Mouse (Mus musculus) embryonic facial prominence, embryonic 12.5 days (tissue): Measurements from ENCODE around the gene Sufu. TPM values are rescaled to one million over a fixed set of nuclear protein-coding genes. Genes with fewer than 3 reads are reported as not detected.

Source experiments
- ATAC-seq: fragments of 200-750 bp; cut with Nextera tagmentation; 2 replicates; pipeline ENCODE4 v1.8.0; 2017; ENCODE audit not compliant: insufficient number of reproducible peaks, insufficient read depth, low FRiP score, low TSS enrichment
- H3K27ac ChIP-seq: fragments of 300-500 bp; sonication (generic); 2 replicates; pipeline ENCODE4 v1.5.1; 2016; ENCODE audit warnings: mild to moderate bottlenecking
- H3K27me3 ChIP-seq: fragments of 300-500 bp; sonication (generic); 2 replicates; pipeline ENCODE4 v1.6.1; 2016; ENCODE audit warnings: mild to moderate bottlenecking, moderate library complexity
- H3K36me3 ChIP-seq: fragments of 300-500 bp; sonication (generic); 2 replicates; pipeline ENCODE4 v1.6.1; 2016; ENCODE audit warnings: mild to moderate bottlenecking
- H3K4me1 ChIP-seq: fragments of 300-500 bp; sonication (generic); 2 replicates; pipeline ENCODE4 v1.6.1; 2016
- H3K4me2 ChIP-seq: fragments of 300-500 bp; sonication (generic); replicated peaks from 2 replicates; pipeline ENCODE4 v1.6.1; 2016; ENCODE audit warnings: mild to moderate bottlenecking, moderate library complexity
- H3K4me3 ChIP-seq: fragments of 300-500 bp; sonication (generic); 2 replicates; pipeline ENCODE4 v1.5.1; 2016; ENCODE audit warnings: mild to moderate bottlenecking
- H3K9ac ChIP-seq: fragments of 300-500 bp; sonication (generic); 2 replicates; pipeline ENCODE4 v1.6.1; 2016; ENCODE audit warnings: mild to moderate bottlenecking, moderate library complexity
- H3K9me3 ChIP-seq: fragments of 300-500 bp; sonication (generic); 2 replicates; pipeline ENCODE4 v1.6.1; 2016; ENCODE audit warnings: mild to moderate bottlenecking, moderate library complexity
- WGBS: fragments of 180-500 bp; shearing (Covaris S2); methylation state at CpG from one replicate; pipeline ENCODE4 v1.1.7; 2016; 5-methylcytosine and 5-hydroxymethylcytosine counted together
- polyA plus RNA-seq: library from polyadenylated mRNA; unstranded; fragments of >200 nt; fragmentation: Nextera tagmentation; extraction: Ambion mirVana; gene quantifications from 2 replicates; pipeline ENCODE4 v1.2.1, GENCODE M21; 2016

The Sufu gene
- polyA plus RNA-seq, 1 experiment from 2014 or later: 47.6 TPM

GRCm38 (mm10) chr19:46455556-46455955 lies 58.9 kb downstream of the Sufu start:
- Histone ChIP-seq H3K4me3 (no peak overlapping the region), H3K9ac (no peak overlapping the region), H3K4me2 (no peak overlapping the region), H3K27ac (peak overlapping the region; percentile 84), H3K27me3 (no peaks in the 10 kb centered on the region), H3K4me1 (peaks cover 12% of the 10 kb centered on the region; the same call in 1 of the 2 replicates), H3K9me3 (no peaks in the 10 kb centered on the region), H3K36me3 (peaks cover 59% of the 10 kb centered on the region)
- no peak for ATAC-seq
- 89% methylated on average over 8 of the region's 8 CpGs for WGBS

GRCm38 (mm10) chr19:46456018-46456735 lies 59.5 kb downstream of the Sufu start:
- 89% methylated on average over 5 of the region's 5 CpGs for WGBS
- H3K4me2 ChIP-seq: no peak overlapping the region
- no peaks in the 10 kb centered on the region for H3K27me3 ChIP-seq
- no peak overlapping the region for H3K4me3 ChIP-seq
- no peaks in the 10 kb centered on the region for H3K9me3 ChIP-seq
- H3K4me1 ChIP-seq: peaks cover 12% of the 10 kb centered on the region; the same call in 1 of the 2 replicates
- H3K9ac ChIP-seq: no peak overlapping the region
- no peak for ATAC-seq
- peak overlapping the region; percentile 84; the same call in 1 of the 2 replicates for H3K27ac ChIP-seq
- peaks cover 65% of the 10 kb centered on the region for H3K36me3 ChIP-seq

DNA sequence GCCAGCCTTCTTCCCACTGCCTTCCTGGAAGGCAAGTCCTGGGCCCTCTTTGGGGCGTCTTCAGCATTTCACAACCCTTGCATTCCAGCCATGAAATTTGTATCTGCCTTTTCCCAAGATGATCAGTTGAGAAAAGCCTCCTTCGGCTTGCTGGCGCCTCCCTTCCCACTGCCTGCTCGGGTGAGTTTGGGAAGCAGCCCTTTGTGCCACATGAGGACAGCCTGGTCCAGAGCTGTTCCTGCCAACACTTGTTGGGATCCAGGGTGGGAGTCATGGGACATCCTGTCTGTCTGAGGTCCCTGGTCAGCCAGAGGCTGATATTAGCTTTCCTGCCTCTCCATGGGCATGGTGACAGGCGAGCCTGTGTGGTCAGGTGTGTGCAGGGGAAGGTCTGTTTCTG lies 61.1 kb downstream of the Sufu start:
- no peak overlapping the region for H3K4me2 ChIP-seq
- H3K4me1 ChIP-seq: peaks cover 12% of the 10 kb centered on the region; the same call in 1 of the 2 replicates
- WGBS: 85% methylated on average over 5 of the region's 5 CpGs
- H3K36me3 ChIP-seq: peaks cover 75% of the 10 kb centered on the region
- no peaks in the 10 kb centered on the region for H3K27me3 ChIP-seq
- H3K9ac ChIP-seq: no peak overlapping the region
- no peak for ATAC-seq
- no peak overlapping the region for H3K4me3 ChIP-seq
- H3K27ac ChIP-seq: no peak overlapping the region
- H3K9me3 ChIP-seq: no peaks in the 10 kb centered on the region

DNA sequence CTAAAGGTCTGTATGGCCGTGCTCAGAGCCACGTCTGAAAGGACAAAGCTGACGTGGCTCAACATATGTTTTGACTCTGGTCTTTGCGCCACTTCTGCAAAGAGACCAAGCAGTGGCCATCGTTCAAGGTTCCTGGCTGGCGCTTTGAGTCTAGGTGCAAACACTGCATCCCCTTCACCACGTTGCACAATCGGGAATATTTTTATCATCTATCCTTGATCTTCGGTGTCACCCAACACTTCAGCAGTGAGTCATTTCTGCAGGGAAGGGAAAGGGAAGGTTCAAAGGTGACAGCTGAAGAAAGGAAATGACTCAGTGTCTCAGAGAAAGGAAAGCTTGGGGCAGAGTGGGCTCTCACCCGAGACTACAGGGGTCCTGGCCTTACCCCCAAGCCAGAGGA lies 62.6 kb downstream of the Sufu start:
- Histone ChIP-seq H3K4me1 (peaks cover 10% of the 10 kb centered on the region; the same call in 1 of the 2 replicates), H3K9ac (no peak overlapping the region), H3K4me2 (no peak overlapping the region), H3K36me3 (peaks cover 71% of the 10 kb centered on the region), H3K9me3 (0 out of 2 replicates have a peak, but pooled peaks cover 4% of the 10 kb centered on the region), H3K4me3 (no peak overlapping the region), H3K27me3 (no peaks in the 10 kb centered on the region), H3K27ac (no peak overlapping the region)
- WGBS: 80% methylated on average over 10 of the region's 10 CpGs
- no peak for ATAC-seq

- Histone ChIP-seq H3K27me3 (no peaks in the 10 kb centered on the region), H3K9ac (no peak overlapping the region), H3K4me2 (no peak overlapping the region), H3K4me1 (peaks cover 3% of the 10 kb centered on the region; the same call in 1 of the 2 replicates), H3K9me3 (0 out of 2 replicates have a peak, but pooled peaks cover 4% of the 10 kb centered on the region), H3K4me3 (no peak overlapping the region), H3K27ac (no peak overlapping the region), H3K36me3 (peaks cover 66% of the 10 kb centered on the region)
- ATAC-seq: no peak
- 84% methylated on average over 2 of the region's 2 CpGs for WGBS
Measured at GRCm38 (mm10) chr19:46459889-46460288, 63.2 kb downstream of the Sufu start.

DNA sequence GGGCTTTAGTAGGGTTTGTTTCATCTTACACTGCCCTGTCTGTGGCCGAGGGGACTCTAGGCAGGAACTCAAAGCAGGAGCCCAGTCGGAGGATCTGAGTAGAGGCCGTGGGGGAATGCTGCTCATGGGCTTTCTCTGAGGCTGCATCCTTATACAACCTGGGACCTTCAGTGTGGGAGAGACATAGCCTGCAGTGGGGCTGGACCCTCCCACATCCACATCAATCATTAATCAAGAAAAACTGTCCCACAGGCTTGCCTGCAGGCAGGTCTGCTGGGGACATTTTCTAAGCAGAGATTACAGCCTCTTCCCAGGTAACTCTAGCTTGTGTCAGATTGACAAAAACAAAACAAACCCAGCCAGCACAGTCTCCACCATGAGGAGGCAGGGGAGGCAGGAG lies 65.9 kb downstream of the Sufu start:
- 82% methylated on average over 3 of the region's 3 CpGs for whole genome bisulfite sequencing
- Histone ChIP-seq H3K27ac (no peak overlapping the region), H3K4me1 (no peaks in the 10 kb centered on the region), H3K9ac (no peak overlapping the region), H3K9me3 (0 out of 2 replicates have a peak, but pooled peaks cover 4% of the 10 kb centered on the region), H3K4me2 (no peak overlapping the region), H3K27me3 (no peaks in the 10 kb centered on the region), H3K36me3 (peaks cover 48% of the 10 kb centered on the region), H3K4me3 (no peak overlapping the region)
- no peak for ATAC-seq

DNA sequence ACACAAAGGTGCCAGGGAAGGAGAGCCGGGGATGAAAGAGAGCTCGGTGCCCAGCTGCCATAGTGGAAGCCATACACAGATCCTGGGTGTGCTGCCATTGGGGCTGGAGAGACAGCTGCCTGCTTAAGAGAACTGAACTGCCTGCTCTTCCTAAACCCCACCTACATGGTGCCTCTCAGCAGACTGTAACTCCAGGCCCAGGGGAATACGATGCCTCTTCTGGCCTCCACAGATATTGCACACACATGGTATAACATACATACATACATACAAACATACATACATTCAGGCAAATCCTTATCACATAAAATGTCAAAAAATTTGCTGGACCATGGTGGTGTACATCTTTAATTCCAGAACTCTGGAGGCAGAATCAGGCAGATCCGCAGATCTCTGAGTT lies 66.8 kb downstream of the Sufu start:
- Histone ChIP-seq H3K4me1 (no peaks in the 10 kb centered on the region), H3K4me2 (no peak overlapping the region), H3K27ac (no peak overlapping the region), H3K4me3 (no peak overlapping the region), H3K9me3 (0 out of 2 replicates have a peak, but pooled peaks cover 4% of the 10 kb centered on the region), H3K27me3 (no peaks in the 10 kb centered on the region), H3K9ac (no peak overlapping the region), H3K36me3 (peaks cover 55% of the 10 kb centered on the region)
- 98% methylated on average over 4 of the region's 4 CpGs for WGBS
- no peak for ATAC-seq

GRCm38 (mm10) chr19:46466160-46466559 lies 69.5 kb downstream of the Sufu start:
- WGBS: 77% methylated on average over 6 of the region's 6 CpGs

GRCm38 (mm10) chr19:46467051-46467503 lies 70.4 kb downstream of the Sufu start:
- peaks cover 29% of the 10 kb centered on the region for H3K36me3 ChIP-seq
- 52% methylated on average over 3 of the region's 3 CpGs for WGBS
- no peak for ATAC-seq

More at GRCm38 (mm10) chr19:46466160-46466559, 69.5 kb downstream of the Sufu start:
- H3K9me3 ChIP-seq: 0 out of 2 replicates have a peak, but pooled peaks cover 4% of the 10 kb centered on the region
- no peak overlapping the region for H3K4me2 ChIP-seq
- no peak overlapping the region for H3K4me3 ChIP-seq
- H3K27me3 ChIP-seq: no peaks in the 10 kb centered on the region
- ATAC-seq: no peak
- H3K9ac ChIP-seq: no peak overlapping the region
- no peak overlapping the region for H3K27ac ChIP-seq
- peaks cover 13% of the 10 kb centered on the region for H3K4me1 ChIP-seq
- H3K36me3 ChIP-seq: peaks cover 35% of the 10 kb centered on the region

DNA sequence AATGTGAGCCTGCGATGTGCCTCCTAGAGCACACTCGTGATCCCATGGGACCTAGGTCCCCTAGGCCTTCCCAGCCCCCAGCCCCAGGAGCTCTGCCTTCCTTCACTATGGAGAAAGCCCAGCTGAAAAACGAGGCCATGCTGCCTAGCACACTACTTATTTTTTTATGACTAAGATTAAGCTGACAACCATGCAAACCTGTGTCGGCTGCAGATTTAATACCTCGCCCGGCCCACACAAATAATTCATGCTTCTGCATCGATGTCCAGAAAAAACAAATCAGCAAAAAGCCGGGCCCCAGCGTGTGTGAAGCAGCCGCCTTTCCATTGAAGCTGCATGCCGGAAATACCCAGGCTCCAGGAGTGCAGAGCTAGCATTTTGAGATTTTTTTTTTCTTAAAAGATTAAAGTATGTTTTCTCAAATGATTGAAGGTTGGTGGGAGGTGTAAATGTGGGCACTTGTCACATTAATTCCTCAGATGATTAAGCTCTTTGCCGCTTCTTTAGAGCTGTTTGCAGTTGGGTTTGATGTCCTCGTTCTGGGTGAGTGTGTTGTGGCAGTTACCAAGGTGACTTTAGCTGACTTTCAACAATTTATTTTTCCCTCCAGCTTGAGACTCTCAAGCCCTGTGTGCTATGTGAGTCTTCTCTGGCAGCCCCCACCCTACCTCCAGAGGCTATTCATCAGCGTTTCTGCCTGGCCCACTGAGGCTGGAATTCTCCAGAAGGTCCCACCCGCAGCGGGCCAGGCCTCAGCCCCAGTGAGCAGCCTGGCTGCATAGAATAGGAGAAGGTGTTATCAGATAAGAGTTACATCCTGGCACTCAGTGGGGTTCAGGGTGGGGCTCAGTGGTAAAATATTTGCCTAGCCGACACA lies 73.9 kb downstream of the Sufu start:
- WGBS: 56% methylated on average over 17 of the region's 17 CpGs
- no peak for ATAC-seq
- Histone ChIP-seq H3K4me1 (peaks cover 23% of the 10 kb centered on the region), H3K27me3 (no peaks in the 10 kb centered on the region), H3K9ac (no peak overlapping the region; the same call in 1 of the 2 replicates), H3K27ac (peak overlapping the region; percentile 70), H3K36me3 (peaks cover 39% of the 10 kb centered on the region), H3K4me3 (no peak overlapping the region), H3K9me3 (no peaks in the 10 kb centered on the region), H3K4me2 (no peak overlapping the region)

More at GRCm38 (mm10) chr19:46467051-46467503, 70.4 kb downstream of the Sufu start:
- H3K4me1 ChIP-seq: peaks cover 23% of the 10 kb centered on the region
- no peak overlapping the region for H3K4me3 ChIP-seq
- no peak overlapping the region for H3K9ac ChIP-seq
- no peak overlapping the region for H3K4me2 ChIP-seq
- H3K27ac ChIP-seq: no peak overlapping the region
- no peaks in the 10 kb centered on the region for H3K27me3 ChIP-seq
- 0 out of 2 replicates have a peak, but pooled peaks cover 4% of the 10 kb centered on the region for H3K9me3 ChIP-seq

DNA sequence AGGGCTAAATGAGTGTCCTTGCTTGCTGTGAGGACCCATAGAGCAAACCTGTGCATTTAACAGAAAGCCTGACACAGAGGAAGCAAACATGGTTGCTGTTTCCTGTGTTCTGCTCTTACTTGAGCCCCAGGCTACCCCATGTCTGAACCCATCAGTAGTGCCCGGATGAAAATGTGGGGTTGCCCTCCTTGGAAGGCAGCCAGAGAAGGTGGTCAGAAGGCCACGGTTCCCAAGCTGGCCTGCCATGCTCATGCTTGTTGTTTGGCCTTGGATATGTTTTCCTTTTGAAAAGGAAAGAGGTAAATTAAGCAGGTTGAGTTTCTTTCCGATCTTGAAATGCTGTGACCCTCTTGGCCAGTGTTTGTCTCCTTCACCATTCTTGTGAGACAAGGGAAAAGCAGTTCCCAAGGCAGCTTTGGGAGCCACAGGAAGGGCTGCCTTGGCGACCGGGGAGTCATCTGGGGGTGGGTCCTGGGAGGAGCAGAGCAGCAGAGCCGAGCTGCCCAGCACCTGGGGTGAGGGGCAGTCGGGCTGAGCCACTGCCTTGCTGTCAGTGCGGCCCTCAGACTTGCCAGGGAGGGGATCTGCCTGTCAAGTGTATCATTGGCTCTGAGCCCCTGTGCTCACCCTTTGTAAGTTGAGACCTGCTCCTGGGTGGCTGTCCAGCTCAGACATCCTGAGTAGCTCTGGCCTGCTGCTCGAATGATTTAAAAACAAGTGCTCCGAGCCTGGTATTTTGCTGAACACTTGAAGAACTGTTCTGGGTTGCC lies 74.8 kb downstream of the Sufu start:
- ATAC-seq: no peak; the same call in 1 of the 2 replicates
- no peak overlapping the region for H3K4me2 ChIP-seq
- no peak overlapping the region for H3K4me3 ChIP-seq
- WGBS: 10% methylated on average over 10 of the region's 10 CpGs
- peaks cover 43% of the 10 kb centered on the region for H3K36me3 ChIP-seq
- H3K27ac ChIP-seq: peak overlapping the region; percentile 70
- no peaks in the 10 kb centered on the region for H3K9me3 ChIP-seq
- peaks cover 23% of the 10 kb centered on the region for H3K4me1 ChIP-seq
- no peaks in the 10 kb centered on the region for H3K27me3 ChIP-seq
- H3K9ac ChIP-seq: no peak overlapping the region
